In the genomic region with DNA sequence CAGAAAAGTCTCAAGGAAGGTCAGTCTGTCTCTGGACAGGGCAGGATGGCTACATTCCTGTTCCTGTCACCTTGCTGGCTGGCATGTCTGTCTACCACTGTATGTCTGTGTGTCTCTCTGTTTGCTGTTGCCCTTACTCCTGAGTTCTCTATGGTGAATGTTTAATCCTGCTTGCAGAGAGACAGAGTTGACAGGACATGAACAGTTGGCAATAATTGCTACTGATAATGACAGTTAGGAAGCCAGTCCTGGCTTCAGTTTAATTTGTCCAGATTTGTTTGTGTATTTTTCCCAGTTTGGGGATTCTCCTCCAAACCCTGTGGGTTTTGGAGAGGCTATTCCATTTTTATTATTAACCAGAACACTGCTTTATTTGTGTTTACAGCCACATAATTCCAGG, we compare ENCODE assay signal across 8 mouse cellular contexts.
DNase-seq lines count a peak whose midpoint lies in the region; ATAC-seq and TF ChIP-seq lines count a peak whose summit lies in the region.

No protein-coding gene starts in this region.

- peaks cover 38% of the 10 kb centered on the region for H3K4me1 ChIP-seq in heart, embryonic 11.5 days (ENCODE audit: control insufficient read depth, insufficient read depth, low read length)
- H3K4me1 ChIP-seq in lung, postnatal 0 days (ENCODE audit: insufficient read depth, low read depth, low read length) = peaks cover 8% of the 10 kb centered on the region; the same call in 1 of the 2 replicates
- H3K4me1 ChIP-seq in limb, embryonic 13.5 days = peaks cover 37% of the 10 kb centered on the region
- H3K4me1 ChIP-seq in stomach, embryonic 15.5 days = peaks cover 25% of the 10 kb centered on the region

- peak overlapping the region; percentile 39; the same call in 1 of the 2 replicates for H3K9ac ChIP-seq in heart, embryonic 11.5 days (ENCODE audit: low read depth, low read length)
- H3K9ac ChIP-seq in lung, postnatal 0 days (replicated peaks; ENCODE audit: low read depth) = 0 out of 2 replicates have a peak overlapping the region, but pooled peaks have one; percentile 5
- peak overlapping the region; percentile 40; the same call in 1 of the 2 replicates for H3K9ac ChIP-seq in limb, embryonic 13.5 days
- H3K9ac ChIP-seq in stomach, embryonic 15.5 days = no peak overlapping the region

- no peak for ATAC-seq in heart, embryonic 11.5 days (replicated peaks; ENCODE audit: insufficient number of reproducible peaks, low FRiP score, low TSS enrichment)
- ATAC-seq in lung, postnatal 0 days = no peak
- ATAC-seq in limb, embryonic 13.5 days (ENCODE audit: low FRiP score, low read depth) = no peak
- no peak for ATAC-seq in stomach, embryonic 15.5 days (ENCODE audit: insufficient read depth, low FRiP score, low read depth)

- peak overlapping the region; percentile 61 for H3K4me2 ChIP-seq in heart, embryonic 11.5 days
- H3K4me2 ChIP-seq in lung, postnatal 0 days (replicated peaks; ENCODE audit: low read depth, low read length) = peak overlapping the region; percentile 37
- H3K4me2 ChIP-seq in limb, embryonic 13.5 days (replicated peaks) = peak overlapping the region; percentile 50; the same call in 1 of the 2 replicates
- H3K4me2 ChIP-seq in stomach, embryonic 15.5 days = peak overlapping the region; percentile 46; the same call in 1 of the 2 replicates

- peak overlapping the region; percentile 36 for H3K4me3 ChIP-seq in heart, embryonic 11.5 days (ENCODE audit: low read depth, low read length)
- H3K4me3 ChIP-seq in lung, postnatal 0 days (ENCODE audit: low read depth, low read length) = peak overlapping the region; percentile 2; the same call in 1 of the 2 replicates
- H3K4me3 ChIP-seq in limb, embryonic 13.5 days = no peak overlapping the region
- no peak overlapping the region for H3K4me3 ChIP-seq in stomach, embryonic 15.5 days (replicated peaks)

- intact Hi-C loops in heart, postnatal 14 days (cut with DNase I) = loop anchor here (2.0 kb wide), 2 partner anchors 102 to 198 kb away; a partner anchor contains a TSS

- H3K9me3 ChIP-seq in heart, embryonic 11.5 days (replicated peaks; ENCODE audit: control insufficient read depth, low read length) = no peaks in the 10 kb centered on the region
- H3K9me3 ChIP-seq in lung, postnatal 0 days (ENCODE audit: low read length) = no peaks in the 10 kb centered on the region
- no peaks in the 10 kb centered on the region for H3K9me3 ChIP-seq in limb, embryonic 13.5 days
- H3K9me3 ChIP-seq in stomach, embryonic 15.5 days = no peaks in the 10 kb centered on the region

- peak overlapping the region; percentile 84 for H3K27ac ChIP-seq in heart, embryonic 11.5 days (ENCODE audit: low read depth, low read length)
- peak overlapping the region; percentile 62 for H3K27ac ChIP-seq in lung, postnatal 0 days (ENCODE audit: low read length)
- H3K27ac ChIP-seq in limb, embryonic 13.5 days = no peak overlapping the region
- H3K27ac ChIP-seq in stomach, embryonic 15.5 days = peak overlapping the region; percentile 74

- no peaks in the 10 kb centered on the region for H3K27me3 ChIP-seq in heart, embryonic 11.5 days (ENCODE audit: control insufficient read depth, insufficient read depth, low read length)
- no peaks in the 10 kb centered on the region for H3K27me3 ChIP-seq in lung, postnatal 0 days (replicated peaks; ENCODE audit: insufficient read depth, low read length)
- no peaks in the 10 kb centered on the region for H3K27me3 ChIP-seq in limb, embryonic 13.5 days
- no peaks in the 10 kb centered on the region for H3K27me3 ChIP-seq in stomach, embryonic 15.5 days (replicated peaks)

- no peak for TF ChIP-seq CTCF in lung, postnatal 0 days (IDR thresholded peaks at IDR 0.05)

- no peak for DNase-seq in heart, postnatal 14 days
- DNase-seq in lung, postnatal 0 days (ENCODE audit: low spot score) = no peak
- no peak for DNase-seq in lung, postnatal 4 days
- DNase-seq in cerebellum, adult 11 months = no peak
- DNase-seq in adrenal gland, postnatal 10 days = no peak

- no peak for TF ChIP-seq EP300 in lung, postnatal 0 days (IDR thresholded peaks at IDR 0.05)

- H3K36me3 ChIP-seq in heart, embryonic 11.5 days (ENCODE audit: control insufficient read depth, insufficient read depth, low read length) = no peaks in the 10 kb centered on the region
- H3K36me3 ChIP-seq in lung, postnatal 0 days (ENCODE audit: insufficient read depth, low read length) = no peaks in the 10 kb centered on the region
- no peaks in the 10 kb centered on the region for H3K36me3 ChIP-seq in limb, embryonic 13.5 days
- H3K36me3 ChIP-seq in stomach, embryonic 15.5 days = no peaks in the 10 kb centered on the region

Comparison
In these comparisons a context has a peak if more than half of its experiments do, and no peak if none do; other contexts are left out.
1. H3K4me3 ChIP-seq: peak in heart, embryonic 11.5 days (single experiment) and lung, postnatal 0 days (single experiment); none in limb, embryonic 13.5 days (single experiment) and stomach, embryonic 15.5 days (single experiment).
2. Peak in every context shown above with its lines, with median percentiles within 50 percentile points of each other: H3K4me2 ChIP-seq.